Mouse (Mus musculus): ENCODE data around the gene Nek6.

Gene Nek6

GRCm38 (mm10) chr2:38637716-38638267, 126.3 kb downstream of the Nek6 start:
- in situ Hi-C loops (cut with MboI; ENCODE audit: low pct_unique_long_range_greater_than_20kb in 1 of 2, low sequenced_read_pairs in 2 of 2, unreplicated experiment in 1 of 2): no loop called here

- in situ Hi-C loops (cut with MboI; ENCODE audit: low pct_unique_long_range_greater_than_20kb in 1 of 2, low sequenced_read_pairs in 2 of 2, unreplicated experiment in 1 of 2): no loop called here
Measured at GRCm38 (mm10) chr2:38641761-38642160, 130.3 kb downstream of the Nek6 start.

GRCm38 (mm10) chr2:38643625-38644427, 132.4 kb downstream of the Nek6 start, which contains the start of gene Psmb7:
TSS of gene Psmb7 (minus strand) at chr2:38644087.
- in situ Hi-C loops (cut with MboI; ENCODE audit: low pct_unique_long_range_greater_than_20kb in 1 of 2, low sequenced_read_pairs in 2 of 2, unreplicated experiment in 1 of 2): no loop called here
